Mouse (Mus musculus): ENCODE data around the gene Numb. TPM values are rescaled to one million over a fixed set of nuclear protein-coding genes. Genes with fewer than 3 reads are reported as not detected.

Numb gene
- polyA plus RNA-seq, 3 experiments from 2014 or later = 30.5 to 42.4 (median 37.2) TPM

DNA sequence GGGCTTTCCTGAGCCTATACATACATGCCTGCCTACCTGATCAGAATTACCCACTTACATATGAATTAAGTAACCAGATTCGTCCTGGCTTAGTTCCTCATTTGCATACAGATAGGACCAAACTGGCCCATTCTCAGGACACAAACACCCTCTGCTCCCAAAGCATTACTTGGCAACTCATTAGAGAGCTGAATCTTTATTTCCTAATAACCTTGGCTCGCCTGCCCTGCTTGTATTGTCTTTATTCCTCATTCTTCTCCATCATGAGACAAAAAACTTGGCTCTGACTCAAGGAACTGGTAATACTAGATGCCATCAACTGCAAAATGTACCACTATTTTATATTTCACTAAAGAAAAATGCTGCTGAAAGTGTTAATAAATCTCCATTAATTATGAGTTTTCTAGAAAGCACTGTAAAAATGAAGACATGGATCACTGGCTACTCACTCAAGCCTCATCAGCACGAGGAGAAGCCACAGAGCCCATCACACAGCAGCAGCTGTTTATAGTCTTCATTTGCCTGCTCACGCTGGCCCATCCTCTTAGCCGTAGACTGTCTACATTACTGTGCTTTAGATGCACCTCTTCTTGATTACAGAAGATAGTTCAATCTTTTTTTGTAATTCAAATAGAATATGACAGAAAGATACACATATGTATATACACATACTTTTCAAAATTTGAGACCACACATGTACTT, 69.1 kb downstream of the Numb start:
- ATAC-seq = no peak

DNA sequence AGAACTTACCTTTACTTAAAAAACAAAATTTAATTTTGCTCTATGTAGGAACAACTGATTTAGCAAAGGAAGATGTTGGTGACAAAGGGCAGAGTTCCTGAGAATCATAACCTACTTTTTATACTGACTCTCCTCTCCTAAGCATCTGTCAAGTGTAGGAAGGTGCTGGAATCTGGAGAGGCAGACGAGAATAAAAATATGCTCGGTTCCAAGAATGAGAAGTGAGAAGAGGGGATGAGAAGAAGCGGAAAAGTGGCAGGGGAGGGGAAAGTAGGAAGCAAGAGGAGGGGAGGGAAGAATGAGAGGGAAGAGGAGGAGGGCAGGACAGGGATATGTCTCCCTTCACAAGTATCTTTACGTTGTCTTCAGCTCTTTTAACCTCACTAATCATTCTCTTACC, 71.4 kb downstream of the Numb start:
- no peak for ATAC-seq

- no peak for ATAC-seq
These were observed 73.0 kb downstream of the Numb start for GRCm38 (mm10) chr12:83848595-83849231.

GRCm38 (mm10) chr12:83847877-83848276, 73.9 kb downstream of the Numb start:
- no peak for ATAC-seq

GRCm38 (mm10) chr12:83842678-83843440, 78.9 kb downstream of the Numb start:
- ATAC-seq = no peak

DNA sequence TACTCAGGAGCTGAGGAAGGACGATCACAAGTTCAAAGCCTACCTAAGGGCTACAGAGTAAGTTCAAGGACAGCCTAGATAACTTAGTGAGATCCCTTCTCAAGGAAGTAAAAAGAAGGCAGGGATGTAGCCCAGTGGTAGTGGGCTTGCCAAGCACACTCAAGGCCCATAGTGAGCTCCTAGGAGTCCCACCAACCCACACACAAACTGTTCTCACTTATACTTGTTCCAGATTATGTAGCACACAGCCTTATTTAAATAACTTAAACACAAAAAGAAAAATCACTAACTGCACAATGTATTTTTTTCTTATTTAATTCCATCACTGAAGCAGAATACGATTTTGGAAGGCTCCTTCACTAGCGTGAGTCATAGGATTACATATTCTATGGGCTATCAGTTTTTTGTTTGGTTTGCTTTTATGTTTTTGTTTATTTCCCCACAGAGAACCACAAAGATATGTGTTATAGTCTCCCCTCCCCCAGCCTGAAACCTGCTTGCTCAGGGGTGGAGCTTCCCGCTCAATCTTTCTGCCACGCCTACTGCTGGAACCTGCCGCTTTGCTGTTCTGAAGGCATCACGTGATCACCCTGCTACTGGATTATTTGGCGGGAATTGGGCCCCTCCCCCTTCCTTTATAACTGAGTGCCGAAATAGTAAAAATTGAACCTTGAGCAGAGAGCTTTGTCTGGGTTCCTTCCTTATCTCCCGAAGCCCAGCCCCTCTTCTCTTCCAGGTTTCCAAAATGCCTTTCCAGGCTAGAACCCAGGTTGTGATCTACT, 80.1 kb downstream of the Numb start:
- no peak for ATAC-seq

- ATAC-seq = no peak
These were observed 87.8 kb downstream of the Numb start for GRCm38 (mm10) chr12:83833979-83834378.

- no peak for ATAC-seq
These were observed 91.3 kb downstream of the Numb start for GRCm38 (mm10) chr12:83830424-83830823.

- ATAC-seq = no peak
These were observed 105.1 kb downstream of the Numb start for GRCm38 (mm10) chr12:83816616-83817015.

- ATAC-seq = no peak
These were observed 109.8 kb downstream of the Numb start for GRCm38 (mm10) chr12:83811901-83812300.

DNA sequence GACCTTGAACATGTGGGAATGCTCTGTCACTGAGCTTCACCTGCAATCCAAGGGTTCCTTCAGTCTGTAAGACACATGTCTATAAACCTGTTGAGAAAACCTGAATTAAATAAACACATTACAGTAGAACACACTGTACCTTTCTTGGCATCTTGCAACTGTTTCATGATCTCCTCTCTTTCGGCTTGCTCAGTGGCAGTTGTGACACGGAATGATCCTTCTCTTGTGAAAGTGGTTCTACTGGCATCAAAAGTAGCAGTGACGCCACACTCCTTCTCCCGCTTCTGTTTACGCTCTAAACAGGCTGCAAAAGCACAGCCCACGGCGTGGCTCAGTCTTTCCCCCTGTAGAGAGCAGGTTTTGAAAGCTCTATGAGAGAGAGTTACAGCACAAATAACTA, 118.1 kb downstream of the Numb start:
- no peak for ATAC-seq

DNA sequence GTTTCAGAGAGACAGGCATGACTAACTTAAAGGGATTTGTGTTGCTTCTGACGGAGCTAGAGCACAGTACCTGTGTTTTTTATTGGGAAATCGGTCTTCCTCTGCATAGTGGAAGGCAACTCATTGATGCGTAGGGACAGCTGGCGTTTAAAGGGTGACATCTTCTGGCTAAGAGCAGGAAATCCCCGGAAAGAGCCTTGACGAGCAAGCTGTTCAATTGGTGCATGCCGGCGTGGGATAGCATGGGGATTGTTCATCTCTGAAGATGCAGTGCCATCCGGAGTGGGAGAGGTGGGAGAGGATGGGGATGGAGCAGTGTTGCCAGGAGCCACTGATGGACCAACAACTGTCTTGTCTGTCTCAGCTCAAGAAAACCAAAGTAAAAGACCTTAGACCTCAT, 120.8 kb downstream of the Numb start:
- ATAC-seq = no peak

- ATAC-seq = no peak
These were observed 123.4 kb downstream of the Numb start for GRCm38 (mm10) chr12:83798313-83798712.

- no peak for ATAC-seq
These were observed 126.1 kb downstream of the Numb start for GRCm38 (mm10) chr12:83795586-83795985.

- no peak for ATAC-seq
These were observed 126.7 kb downstream of the Numb start for GRCm38 (mm10) chr12:83795051-83795450.

- ATAC-seq = no peak
These were observed 128.9 kb downstream of the Numb start for GRCm38 (mm10) chr12:83792706-83793410.

DNA sequence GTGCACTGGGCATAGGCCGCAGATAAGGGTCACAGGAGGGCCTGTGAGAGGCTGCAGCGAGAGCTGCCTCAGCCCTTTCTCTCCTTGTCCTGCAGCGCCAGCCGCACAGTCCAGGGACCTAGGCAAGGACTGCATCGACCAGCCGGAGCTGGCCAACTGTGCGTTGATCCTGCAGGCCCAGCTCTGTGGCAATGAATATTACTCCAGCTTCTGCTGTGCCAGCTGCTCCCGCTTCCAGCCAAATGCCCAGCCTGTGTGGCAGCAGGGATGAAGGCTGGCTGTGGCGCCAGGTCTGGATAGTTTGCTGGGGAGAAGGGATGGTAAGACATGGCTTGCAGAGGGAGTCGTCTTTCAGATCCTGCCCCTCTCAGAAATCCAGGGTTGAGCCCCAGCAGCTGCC, 130.0 kb downstream of the Numb start:
- no peak for ATAC-seq

- ATAC-seq = no peak
These were observed 131.0 kb downstream of the Numb start for GRCm38 (mm10) chr12:83790749-83791148.

DNA sequence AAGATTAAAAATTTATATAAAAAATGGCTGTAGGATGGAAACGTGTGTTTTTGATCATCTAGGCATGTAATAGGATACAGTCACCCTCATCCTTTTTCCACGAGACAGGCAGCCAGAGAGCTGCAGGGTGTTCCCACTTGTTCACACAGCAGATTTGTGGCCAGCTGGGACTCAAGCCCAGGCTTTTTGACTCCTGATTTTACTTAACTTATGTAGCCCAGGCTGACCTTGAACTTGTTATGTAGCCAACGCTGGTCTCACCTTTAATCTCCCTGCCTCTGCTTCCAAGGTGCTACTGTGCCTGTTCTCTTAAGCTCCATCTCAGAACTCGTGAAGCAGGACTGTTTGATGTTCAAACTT, 132.0 kb downstream of the Numb start:
- ATAC-seq = no peak

DNA sequence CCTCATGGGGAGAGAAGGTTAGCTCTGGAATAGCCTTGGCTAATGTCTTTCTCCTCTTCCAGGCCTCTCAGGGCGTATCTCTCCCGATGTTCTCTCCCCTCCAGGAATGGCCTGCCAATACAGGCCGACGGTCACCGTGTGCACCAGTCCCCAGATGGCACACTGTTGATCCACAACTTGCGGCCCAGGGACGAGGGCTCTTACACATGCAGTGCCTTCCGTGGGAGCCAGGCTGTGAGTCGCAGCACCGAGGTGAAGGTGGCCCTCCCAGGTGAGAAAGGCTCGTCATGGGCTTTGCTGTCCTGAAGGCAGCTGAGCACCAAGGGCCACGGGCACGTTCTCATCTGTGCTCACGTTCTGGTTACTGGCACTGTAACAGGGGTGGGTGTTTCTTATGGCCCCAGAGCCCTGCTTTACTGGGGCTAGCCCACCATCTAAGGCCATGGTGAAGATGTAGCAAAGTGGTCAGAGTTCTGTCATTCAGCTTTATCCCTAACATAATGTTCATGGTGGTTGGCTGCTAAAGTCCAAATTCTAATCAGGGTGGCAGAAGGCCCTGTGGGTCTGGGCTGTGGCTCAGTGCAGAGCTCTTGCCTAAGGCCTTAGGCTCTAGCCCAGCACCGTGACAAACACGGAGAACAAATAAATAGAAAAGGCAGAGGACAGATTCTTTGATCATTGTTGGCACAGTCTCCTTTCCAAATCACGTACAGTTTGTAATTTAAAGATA, 132.5 kb downstream of the Numb start:
- no peak for ATAC-seq

- ATAC-seq = no peak
These were observed 136.4 kb downstream of the Numb start for GRCm38 (mm10) chr12:83785305-83785704.

GRCm38 (mm10) chr12:83782669-83783068, 139.1 kb downstream of the Numb start:
- ATAC-seq = no peak

Data from inflammation-experienced regulatory T-cells, adult 6 months (primary cell).